In genomic region chr5:140538111-140538683, GRCm38 (mm10) we compare ENCODE assay signal across 27 mouse cellular contexts. TPM values are rescaled to one million over a fixed set of nuclear protein-coding genes. Genes with fewer than 3 reads are reported as not detected.
DNase-seq lines count a peak whose midpoint lies in the region; ATAC-seq and TF ChIP-seq lines count a peak whose summit lies in the region.
"Had no signal": no experiment of that assay in that cellular context is flagged by ENCODE, and none has a peak within 500 bp of the region (broad histone marks: within the 10 kb centered on the region; RNA-seq: fewer than 3 reads in every experiment).

No protein-coding gene starts in this region.

- ATAC-seq in embryonic facial prominence, embryonic 12.5 days (ENCODE audit: insufficient number of reproducible peaks, insufficient read depth, low FRiP score, low TSS enrichment), result no peak
- ATAC-seq in liver, embryonic 14.5 days (ENCODE audit: insufficient read depth), result peak; percentile 57
- no peak for ATAC-seq in hindbrain, embryonic 11.5 days (ENCODE audit: low FRiP score)
- ATAC-seq: activated CD4-positive, CD25-positive, alpha-beta regulatory T cell, adult 4 months; inflammation-experienced regulatory T-cells, adult 6 months; Patski had no signal

- intact Hi-C loops in gastrocnemius, adult 2 months (cut with DNase I), result loop anchor here (5.0 kb wide), 1 partner anchor 701 kb away; no protein-coding TSS in a partner anchor

- no peak overlapping the region for H3K4me2 ChIP-seq in embryonic facial prominence, embryonic 12.5 days (replicated peaks)
- no peak overlapping the region for H3K4me2 ChIP-seq in liver, embryonic 14.5 days (ENCODE audit: low read depth)
- H3K4me2 ChIP-seq in hindbrain, embryonic 11.5 days (replicated peaks; ENCODE audit: low read depth, low read length), result no peak overlapping the region

- no peak for TF ChIP-seq EP300 in liver, embryonic 14.5 days (IDR thresholded peaks at IDR 0.05; ENCODE audit: low read depth)

- H3K27ac ChIP-seq in gastrocnemius, adult 2 months, result no peak overlapping the region
- 0 out of 2 replicates have a peak overlapping the region, but pooled peaks have one; percentile 23 for H3K27ac ChIP-seq in embryonic facial prominence, embryonic 12.5 days
- H3K27ac ChIP-seq in liver, embryonic 14.5 days, result no peak overlapping the region
- no peak overlapping the region for H3K27ac ChIP-seq in hindbrain, embryonic 11.5 days (ENCODE audit: low read depth, low read length)
- H3K27ac ChIP-seq: forebrain, embryonic 10.5 days; midbrain, embryonic 10.5 days had no signal

- no peaks in the 10 kb centered on the region for H3K27me3 ChIP-seq in embryonic facial prominence, embryonic 12.5 days
- H3K27me3 ChIP-seq in liver, embryonic 14.5 days (ENCODE audit: control insufficient read depth, insufficient read depth, low read length), result no peaks in the 10 kb centered on the region
- H3K27me3 ChIP-seq in hindbrain, embryonic 11.5 days (ENCODE audit: control insufficient read depth, insufficient read depth, low read length), result no peaks in the 10 kb centered on the region
- H3K27me3 ChIP-seq: Patski had no signal

- 57% methylated on average over 13 of the region's 13 CpGs for WGBS in embryonic facial prominence, embryonic 12.5 days
- WGBS in liver, embryonic 14.5 days (ENCODE audit: insufficient replicate concordance), result 54% methylated on average over 13 of the region's 13 CpGs
- WGBS in lung, adult 2 months, result 78% methylated on average over 13 of the region's 13 CpGs
- WGBS in hindbrain, embryonic 11.5 days, result 63% methylated on average over 13 of the region's 13 CpGs

- no peaks in the 10 kb centered on the region; the same call in 1 of the 2 replicates for H3K4me1 ChIP-seq in embryonic facial prominence, embryonic 12.5 days
- H3K4me1 ChIP-seq in liver, embryonic 14.5 days (replicated peaks; ENCODE audit: control insufficient read depth in 2 of 2, insufficient read depth in 2 of 2, low read length in 1 of 2), result peaks cover 0 to 2% of the 10 kb centered on the region in 2 experiments; a peak in 1 of 4 replicates
- H3K4me1 ChIP-seq in lung, adult 2 months (ENCODE audit: control insufficient read depth, insufficient read depth, low read length), result peaks cover 7% of the 10 kb centered on the region
- no peaks in the 10 kb centered on the region for H3K4me1 ChIP-seq in hindbrain, embryonic 11.5 days (replicated peaks; ENCODE audit: control insufficient read depth, insufficient read depth, low read length)

- no peaks in the 10 kb centered on the region for H3K36me3 ChIP-seq in embryonic facial prominence, embryonic 12.5 days
- no peaks in the 10 kb centered on the region for H3K36me3 ChIP-seq in liver, embryonic 14.5 days (replicated peaks; ENCODE audit: control insufficient read depth, insufficient read depth, low read depth)
- no peaks in the 10 kb centered on the region for H3K36me3 ChIP-seq in hindbrain, embryonic 11.5 days (ENCODE audit: control insufficient read depth, insufficient read depth, low read length)
- H3K36me3 ChIP-seq: forebrain, embryonic 10.5 days; midbrain, embryonic 10.5 days had no signal

- H3K4me3 ChIP-seq in gastrocnemius, adult 2 months, result no peak overlapping the region
- no peak overlapping the region for H3K4me3 ChIP-seq in embryonic facial prominence, embryonic 12.5 days
- no peak overlapping the region for H3K4me3 ChIP-seq in liver, embryonic 14.5 days (ENCODE audit: insufficient read depth in 1 of 2, low read depth in 2 of 2, low read length in 2 of 2)
- no peak overlapping the region for H3K4me3 ChIP-seq in lung, adult 2 months (replicated peaks; ENCODE audit: extremely low read depth, low read depth, low read length)
- H3K4me3 ChIP-seq in hindbrain, embryonic 11.5 days (ENCODE audit: low read depth, low read length), result no peak overlapping the region
- H3K4me3 ChIP-seq: forebrain, embryonic 10.5 days; midbrain, embryonic 10.5 days had no signal

- no peak for TF ChIP-seq CTCF in gastrocnemius, adult 2 months (IDR thresholded peaks at IDR 0.05)
- TF ChIP-seq CTCF in liver, embryonic 14.5 days (IDR thresholded peaks at IDR 0.05; ENCODE audit: low read depth), result no peak
- no peak for TF ChIP-seq CTCF in lung, adult 2 months (IDR thresholded peaks at IDR 0.05; ENCODE audit: insufficient read depth, low read length)

- H3K9ac ChIP-seq in embryonic facial prominence, embryonic 12.5 days, result no peak overlapping the region
- H3K9ac ChIP-seq in liver, embryonic 14.5 days (replicated peaks), result no peak overlapping the region
- H3K9ac ChIP-seq in hindbrain, embryonic 11.5 days (ENCODE audit: low read depth, low read length), result no peak overlapping the region

- no peaks in the 10 kb centered on the region for H3K9me3 ChIP-seq in embryonic facial prominence, embryonic 12.5 days
- H3K9me3 ChIP-seq in liver, embryonic 14.5 days (ENCODE audit: control insufficient read depth, low read length), result no peaks in the 10 kb centered on the region
- no peaks in the 10 kb centered on the region for H3K9me3 ChIP-seq in hindbrain, embryonic 11.5 days (ENCODE audit: control insufficient read depth, low read length)
- H3K9me3 ChIP-seq: midbrain, embryonic 10.5 days had no signal

- DNase-seq in gastrocnemius, adult 2 months, result peak; percentile 53
- no peak for DNase-seq in gastrocnemius, postnatal 25 days
- DNase-seq in c-Kit-positive CD71-positive TER-119-negative erythroid progenitor cells, embryonic 14.5 days (ENCODE audit: low read depth), result peak; percentile 50
- DNase-seq in liver, embryonic 14.5 days (ENCODE audit: low read depth in 3 of 3, low spot score in 3 of 3), result peak in 2 of 3 experiments; percentile 30
- no peak for DNase-seq in lung, adult 2 months
- DNase-seq in hindbrain, embryonic 11.5 days (ENCODE audit: low spot score), result no peak
- DNase-seq: adrenal gland, postnatal 25 days; cerebellum, postnatal 10 days; kidney, postnatal 4 days; left cerebral cortex, postnatal 4 days; lung, adult 18-20 months; lung, postnatal 36 days; right cerebral cortex, postnatal 4 days; thymus, postnatal 36 days had no signal

- no peak for TF ChIP-seq POLR2A in lung, adult 2 months (IDR thresholded peaks at IDR 0.05; ENCODE audit: borderline replicate concordance, extremely low read depth, low read depth, low read length)

RNA-seq across cellular contexts. Expression of gene Grifin, which starts 26.7 kb away (rescaled TPM):
- not detected for total RNA-seq in gastrocnemius, adult 2 months (2021)
- total RNA-seq in gastrocnemius, postnatal 25 days (2021), result not detected
- 0.53 and 1.1 TPM in 2 replicates for polyA plus RNA-seq in embryonic facial prominence, embryonic 12.5 days (2016; fragmentation: Nextera tagmentation; extraction: Ambion mirVana)
- 2.5 and 2.7 TPM in 2 replicates for polyA plus RNA-seq in liver, embryonic 14.5 days (2012; rRNA removed)
- polyA plus RNA-seq in liver, embryonic 14.5 days (2014; fragmentation: Nextera tagmentation; extraction: Ambion mirVana), result 2.3 and 4.0 TPM in 2 replicates
- polyA plus RNA-seq in lung, adult 2 months (2012; rRNA removed), result not detected in 2 replicates
- polyA plus RNA-seq in hindbrain, embryonic 11.5 days (2014; fragmentation: Nextera tagmentation; extraction: Ambion mirVana), result not detected in 2 replicates
- total RNA-seq: adrenal gland, postnatal 25 days; granulocyte monocyte progenitor cell, adult 5-6 weeks; hematopoietic stem cell, adult 5-6 weeks; layer of hippocampus, postnatal 25 days; left cerebral cortex, postnatal 4 days; neutrophil, adult 5-6 weeks had no signal
- polyA plus RNA-seq: embryonic facial prominence, embryonic 14.5 days; forebrain, embryonic 10.5 days; heart, embryonic 14.5 days; kidney, embryonic 14.5 days had no signal

RNA-seq across cellular contexts. Expression of gene Chst12, which starts 32.8 kb away (rescaled TPM):
- total RNA-seq in gastrocnemius, adult 2 months (2021), result 1 to 10 TPM; 4.3 to 7.4 TPM
- total RNA-seq in gastrocnemius, postnatal 25 days (2021), result 1 to 10 TPM; 4.6 to 5.9 TPM
- 17.5 and 18.9 TPM in 2 replicates for polyA plus RNA-seq in embryonic facial prominence, embryonic 12.5 days (2016; fragmentation: Nextera tagmentation; extraction: Ambion mirVana)
- polyA plus RNA-seq in liver, embryonic 14.5 days (2012; rRNA removed), result 4.3 and 4.8 TPM in 2 replicates
- 5.4 and 6.5 TPM in 2 replicates for polyA plus RNA-seq in liver, embryonic 14.5 days (2014; fragmentation: Nextera tagmentation; extraction: Ambion mirVana)
- polyA plus RNA-seq in lung, adult 2 months (2012; rRNA removed), result 49.6 and 60.5 TPM in 2 replicates
- polyA plus RNA-seq in hindbrain, embryonic 11.5 days (2014; fragmentation: Nextera tagmentation; extraction: Ambion mirVana), result 9.7 and 10.8 TPM in 2 replicates

Comparison
In these comparisons a context has a peak if more than half of its experiments do, and no peak if none do; other contexts are left out.
1. DNase-seq: peak in gastrocnemius, adult 2 months (single experiment), c-Kit-positive CD71-positive TER-119-negative erythroid progenitor cells, embryonic 14.5 days (single experiment) and liver, embryonic 14.5 days (2 of 3); none in gastrocnemius, postnatal 25 days (single experiment), lung, adult 2 months (single experiment) and hindbrain, embryonic 11.5 days (single experiment).